Mouse (Mus musculus) urinary bladder, postnatal 14 days (tissue): Measurements from ENCODE around the gene Lsr.
"Not testable (repeated sequence)": the region's sequence is repeated elsewhere in the genome, so short reads cannot be mapped to it uniquely, and the experiment has no call there.

Source experiments
- DNase-seq: peaks from one replicate; pipeline ENCODE4 v3.0.0; 2021; ENCODE audit warnings: low spot score

The Lsr gene

GRCm38 (mm10) chr7:30962862-30963261 lies 10.4 kb downstream of the Lsr start:
- no peak for DNase-seq

GRCm38 (mm10) chr7:30959786-30960349 lies 13.4 kb downstream of the Lsr start:
- no peak for DNase-seq

GRCm38 (mm10) chr7:30958866-30959487 lies 14.3 kb downstream of the Lsr start:
- no peak for DNase-seq

DNA sequence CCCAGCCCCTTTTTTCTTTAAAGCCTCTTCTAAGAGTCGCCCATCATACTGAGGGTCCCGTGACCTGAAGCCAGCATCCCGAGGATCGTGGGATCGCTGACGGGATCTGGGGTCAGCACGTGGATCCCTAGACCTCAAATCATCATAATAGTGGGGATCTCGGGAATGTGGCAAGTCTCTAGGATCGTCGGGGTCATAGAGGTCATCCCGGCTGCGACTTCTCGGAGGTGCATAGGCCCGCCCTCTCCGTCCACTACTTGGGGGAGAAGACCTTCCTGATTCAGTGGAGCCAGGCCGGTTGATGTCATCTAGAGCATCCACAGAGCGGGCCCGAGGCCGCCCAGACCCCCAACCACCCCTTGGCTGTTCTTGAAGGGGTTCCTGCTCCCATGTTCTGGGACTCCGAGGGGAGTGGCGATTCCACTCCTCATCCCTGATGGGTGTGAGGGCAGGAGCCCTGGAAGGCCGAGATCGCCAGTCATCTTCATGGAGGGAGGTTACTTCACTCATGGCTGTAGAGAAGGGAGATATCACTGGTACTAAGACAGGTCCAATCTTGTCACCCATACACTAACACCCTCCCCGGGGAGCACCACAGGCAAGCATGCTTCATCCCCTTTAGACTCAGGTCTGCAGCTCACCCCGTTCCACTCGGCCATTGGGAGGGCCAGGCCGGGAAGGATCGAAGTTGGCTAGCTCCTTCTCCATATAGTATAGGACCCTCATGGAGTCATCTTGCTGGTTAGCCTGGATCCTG lies 15.0 kb downstream of the Lsr start:
- no peak for DNase-seq

DNA sequence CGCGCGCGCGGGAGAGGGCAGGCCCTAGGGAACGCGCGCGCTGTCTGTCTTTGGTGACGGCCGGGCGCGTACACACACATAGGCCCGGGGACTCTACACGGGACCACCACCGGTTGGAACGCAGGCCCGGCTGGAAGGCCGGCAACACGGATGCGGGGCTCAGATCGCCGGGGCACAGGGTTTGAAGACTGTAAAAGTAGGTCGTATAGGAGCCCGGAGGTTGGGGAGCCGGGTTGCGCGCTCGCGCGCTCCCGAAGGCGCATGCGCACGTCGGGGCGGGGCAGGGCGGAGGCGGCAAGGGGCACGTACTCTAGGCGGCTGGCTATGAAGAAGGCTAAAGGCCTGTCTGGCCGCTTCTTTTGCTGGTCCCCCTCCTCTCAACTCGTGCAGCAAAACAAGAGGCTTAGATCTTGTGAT lies 15.9 kb downstream of the Lsr start:
- peak; percentile 91 for DNase-seq

DNA sequence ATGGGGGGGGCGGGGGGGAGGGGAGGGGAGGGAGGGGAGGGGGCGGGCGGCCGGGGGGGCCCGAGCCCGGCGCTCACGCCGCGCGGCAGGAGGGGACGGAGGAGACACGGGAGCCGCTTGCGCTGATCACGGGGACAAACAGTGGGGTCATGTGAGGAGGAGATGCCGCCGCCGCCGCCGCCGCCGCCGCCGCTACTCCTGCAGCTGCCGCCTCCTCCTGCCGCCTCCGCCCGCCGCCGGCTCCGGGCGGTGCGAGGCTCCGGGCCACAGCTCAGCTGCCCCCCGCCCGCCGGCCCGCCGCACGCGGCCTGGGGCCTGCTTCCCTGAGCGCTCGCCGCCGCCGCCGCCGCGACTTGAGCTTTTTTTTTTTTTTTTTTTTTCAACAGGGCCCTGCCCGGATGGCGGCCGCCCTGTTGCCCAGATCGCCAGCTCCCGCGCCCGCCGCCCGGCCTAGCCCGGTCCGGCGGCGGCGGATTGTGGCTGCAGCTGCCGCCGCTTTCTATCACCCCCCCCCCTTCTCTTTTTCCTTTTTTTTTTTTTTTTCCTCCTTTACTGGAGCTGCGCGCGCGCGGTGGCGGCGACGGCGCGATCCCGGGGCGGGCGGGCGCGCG lies 16.4 kb downstream of the Lsr start, which contains the start of gene Usf2:
Gene Usf2 (minus strand): TSS at position 48 of the 611 bp plus-strand sequence.
- peak; percentile 82 for DNase-seq

GRCm38 (mm10) chr7:30956357-30956751 lies 16.9 kb downstream of the Lsr start:
- no peak for DNase-seq

DNA sequence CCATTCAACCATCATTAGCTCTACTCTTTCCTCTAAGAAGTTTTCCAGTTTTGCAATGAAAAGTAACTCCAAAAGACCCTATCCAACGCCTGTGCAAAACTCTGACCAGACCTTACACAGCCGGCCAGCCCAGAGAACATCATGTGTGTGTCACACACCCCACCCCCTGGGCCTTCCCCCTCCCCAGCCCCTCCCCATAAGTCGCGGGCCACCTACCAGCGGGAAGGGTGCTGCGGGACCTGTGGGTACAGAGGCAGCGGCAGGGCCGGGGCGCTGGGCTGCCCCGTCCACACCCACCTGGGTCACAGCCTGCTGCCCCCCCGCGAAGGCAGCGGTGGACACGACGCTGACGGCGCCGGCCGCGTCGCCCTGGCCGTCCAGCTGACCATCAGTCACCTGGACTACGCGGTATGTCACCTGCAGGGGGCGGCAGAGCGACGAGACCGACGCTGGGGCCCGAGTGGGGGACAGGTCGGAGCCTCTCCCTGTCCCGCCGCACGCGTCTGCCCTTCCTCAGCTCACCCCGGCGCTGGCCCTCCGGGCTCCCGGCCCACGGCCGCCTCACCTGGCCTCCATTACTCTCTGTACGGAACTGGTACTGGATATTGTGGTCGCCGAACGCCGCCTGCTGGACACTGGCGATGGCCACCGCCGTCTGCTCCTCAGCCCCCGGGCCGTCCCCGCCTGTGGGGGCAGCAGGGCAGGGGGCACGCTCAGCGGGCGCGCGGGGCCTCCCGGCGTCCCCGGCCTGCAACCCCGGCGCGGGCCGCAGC lies 17.5 kb downstream of the Lsr start:
- peak; percentile 92 for DNase-seq

GRCm38 (mm10) chr7:30954971-30955520 lies 18.2 kb downstream of the Lsr start:
- DNase-seq: no peak

- DNase-seq: no peak
Measured at GRCm38 (mm10) chr7:30954036-30954435, 19.2 kb downstream of the Lsr start.

DNA sequence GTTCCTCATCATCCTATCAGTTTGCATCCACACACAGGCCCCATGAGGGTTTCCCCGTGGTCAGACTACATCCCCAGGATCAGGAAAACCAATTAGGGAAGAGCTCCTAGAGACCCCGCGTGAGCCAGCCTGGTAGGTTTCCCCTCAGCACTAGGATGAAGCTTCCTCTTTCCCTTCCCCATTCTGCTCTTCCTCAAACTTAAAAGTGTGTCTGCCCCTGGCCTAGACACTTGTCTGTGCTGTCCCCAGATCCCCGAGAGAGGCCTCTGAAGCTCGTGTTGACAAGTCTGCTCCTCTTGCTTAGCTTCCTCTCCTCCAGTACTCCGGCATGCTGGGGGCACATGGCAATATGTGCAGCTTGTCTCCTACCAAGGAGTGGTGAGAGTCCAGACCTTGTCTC lies 19.8 kb downstream of the Lsr start:
- no peak for DNase-seq

DNA sequence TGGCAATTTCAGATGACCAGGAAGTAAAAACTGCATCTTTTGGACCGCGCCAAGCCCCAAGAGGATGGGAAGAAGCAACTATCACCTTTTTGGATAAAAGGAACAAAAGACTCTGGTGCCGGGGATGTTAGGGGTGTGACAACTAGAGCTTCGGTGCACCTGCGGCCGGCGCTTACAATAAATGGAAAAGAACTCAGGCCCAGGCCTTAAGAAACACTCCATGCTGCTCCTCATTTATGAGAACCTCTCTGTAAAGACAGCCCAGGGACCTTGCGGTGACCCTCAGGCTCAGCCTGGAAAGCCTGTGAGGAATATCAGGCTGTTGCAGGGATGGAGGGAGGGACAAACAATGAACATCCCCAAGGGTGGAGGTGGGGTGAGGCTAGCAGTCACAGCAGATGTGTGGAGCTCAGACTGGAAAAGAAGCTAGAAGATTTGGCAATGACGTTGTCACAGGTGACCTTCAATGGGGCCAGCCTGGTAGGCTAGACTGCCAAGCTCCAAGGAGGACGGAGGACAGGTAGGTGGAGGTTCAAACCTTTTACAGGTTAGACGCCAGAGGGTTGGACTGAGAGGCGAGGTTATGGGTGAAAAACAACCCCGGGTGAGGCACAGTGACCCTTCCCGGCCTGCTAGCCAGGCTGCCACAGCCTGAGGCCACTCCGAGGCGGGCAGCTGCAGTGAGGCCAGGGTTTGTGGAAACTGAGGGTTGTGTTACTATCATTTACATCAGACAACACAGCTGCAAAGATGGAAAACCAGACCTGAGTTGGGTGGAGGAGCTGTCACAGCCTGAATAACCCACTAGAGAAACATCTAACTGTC lies 20.6 kb downstream of the Lsr start:
- DNase-seq: no peak

- not testable (repeated sequence) for DNase-seq
Measured at GRCm38 (mm10) chr7:30949902-30950301, 23.4 kb downstream of the Lsr start.

- no peak for DNase-seq
Measured at GRCm38 (mm10) chr7:30945876-30946275, 27.4 kb downstream of the Lsr start.

DNA sequence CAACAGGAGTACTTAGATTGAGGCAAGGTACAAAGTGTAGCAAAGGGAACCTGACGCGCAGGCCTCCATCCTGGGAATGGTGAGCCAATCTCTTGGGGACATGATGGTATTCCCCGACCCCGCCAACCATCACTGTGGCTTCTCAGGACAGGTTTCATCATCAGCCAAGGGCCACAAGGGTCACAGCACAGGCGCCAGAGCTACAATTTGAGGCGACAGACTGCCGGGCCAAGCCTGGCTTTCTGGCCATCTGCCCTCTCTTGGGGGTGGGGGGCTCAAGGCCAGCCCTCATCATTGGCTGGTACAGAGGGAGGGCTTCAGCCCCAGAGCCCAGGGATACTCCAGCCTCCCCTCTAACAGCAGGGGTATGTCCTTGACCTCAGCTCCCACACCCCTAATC lies 27.8 kb downstream of the Lsr start:
- not testable (repeated sequence) for DNase-seq

- DNase-seq: not testable (repeated sequence)
Measured at GRCm38 (mm10) chr7:30944706-30945105, 28.6 kb downstream of the Lsr start.

- no peak for DNase-seq
Measured at GRCm38 (mm10) chr7:30943909-30944635, 29.2 kb downstream of the Lsr start, which contains the start of gene Hamp. TSS of gene Hamp (minus strand) at chr7:30944032.

- not testable (repeated sequence) for DNase-seq
Measured at GRCm38 (mm10) chr7:30942365-30942764, 30.9 kb downstream of the Lsr start.

DNA sequence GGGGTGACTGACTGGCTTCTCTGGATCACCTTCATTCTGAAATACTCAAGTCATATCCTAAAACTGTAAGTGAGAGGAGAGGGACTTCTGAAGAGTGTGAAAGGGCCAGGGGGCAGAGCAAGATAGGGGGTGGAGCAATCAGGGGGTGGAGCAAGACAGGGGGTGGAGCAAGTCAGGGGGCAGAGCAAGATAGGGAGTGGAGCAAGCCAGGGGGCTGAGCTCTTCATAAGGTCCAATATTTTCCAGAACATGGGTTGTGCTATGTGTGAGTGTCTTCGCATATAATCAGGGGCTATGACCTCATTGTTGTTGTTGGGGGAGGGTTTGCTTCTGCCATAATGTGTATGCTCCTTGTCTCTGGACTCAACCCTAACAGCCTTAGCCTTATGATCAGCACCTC lies 33.2 kb downstream of the Lsr start:
- not testable (repeated sequence) for DNase-seq
